Mouse (Mus musculus) embryonic facial prominence, embryonic 13.5 days (tissue): ENCODE results near the gene Phlda3. TPM values are rescaled to one million over a fixed set of nuclear protein-coding genes. Genes with fewer than 3 reads are reported as not detected.

Experiments
- ATAC-seq: fragments of 200-750 bp; cut with Nextera tagmentation; 2 replicates; pipeline ENCODE4 v1.8.0; 2017; ENCODE audit warnings: low read depth; ENCODE audit not compliant: insufficient number of reproducible peaks, insufficient read depth, low FRiP score, low TSS enrichment
- H3K27ac ChIP-seq: fragments of 300-500 bp; sonication (generic); 2 replicates; pipeline ENCODE4 v1.5.1; 2015; ENCODE audit warnings: moderate library complexity, mild to moderate bottlenecking, inconsistent platforms
- H3K27me3 ChIP-seq: fragments of 300-500 bp; sonication (generic); 2 replicates; pipeline ENCODE4 v1.6.1; 2015; ENCODE audit warnings: mild to moderate bottlenecking, inconsistent platforms
- H3K36me3 ChIP-seq: fragments of 300-500 bp; sonication (generic); 2 replicates; pipeline ENCODE4 v1.6.1; 2015; ENCODE audit warnings: mild to moderate bottlenecking, inconsistent platforms
- H3K4me1 ChIP-seq: fragments of 300-500 bp; sonication (generic); 2 replicates; pipeline ENCODE4 v1.6.1; 2015; ENCODE audit warnings: inconsistent platforms
- H3K4me2 ChIP-seq: fragments of 300-500 bp; sonication (generic); 2 replicates; pipeline ENCODE4 v1.6.1; 2015; ENCODE audit warnings: moderate library complexity, mild to moderate bottlenecking, inconsistent platforms
- H3K4me3 ChIP-seq: fragments of 300-500 bp; sonication (generic); 2 replicates; pipeline ENCODE4 v1.5.1; 2015; ENCODE audit warnings: mild to moderate bottlenecking, inconsistent platforms
- H3K9ac ChIP-seq: fragments of 300-500 bp; sonication (generic); 2 replicates; pipeline ENCODE4 v1.6.1; 2015; ENCODE audit warnings: mild to moderate bottlenecking, inconsistent platforms
- H3K9me3 ChIP-seq: fragments of 300-500 bp; sonication (generic); 2 replicates; pipeline ENCODE4 v1.6.1; 2016; ENCODE audit warnings: inconsistent platforms
- WGBS: fragments of 180-500 bp; shearing (Covaris S2); methylation state at CpG from one replicate; pipeline ENCODE4 v1.1.7; 2015; ENCODE audit warnings: mixed read lengths; 5-methylcytosine and 5-hydroxymethylcytosine counted together
- polyA plus RNA-seq: library from polyadenylated mRNA; unstranded; fragments of >200 nt; fragmentation: Nextera tagmentation; extraction: Ambion mirVana; gene quantifications from 2 replicates; pipeline ENCODE4 v1.2.1, GENCODE M21; 2015

Gene Phlda3
- polyA plus RNA-seq, 1 experiment from 2014 or later, result 85.6 TPM

DNA sequence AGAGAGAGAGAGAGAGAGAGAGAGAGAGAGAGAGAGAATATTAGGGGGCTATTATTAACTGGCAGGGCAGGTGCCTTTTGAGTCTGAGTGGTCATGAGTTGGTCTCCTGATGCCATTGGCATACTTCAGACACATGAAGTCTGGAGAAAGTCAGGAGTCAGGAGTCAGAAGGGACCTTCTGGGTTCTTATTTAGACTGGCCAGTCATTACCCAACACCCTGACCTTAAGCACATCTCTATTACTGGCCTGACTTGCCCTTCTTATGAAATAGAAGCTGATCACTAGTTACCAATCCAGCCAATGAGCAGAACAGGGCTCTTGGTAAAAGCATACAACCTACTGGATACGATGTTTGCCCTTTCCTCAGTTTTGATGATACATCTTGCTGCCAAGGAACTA is 11.1 kb downstream of the Phlda3 start:
- no peak overlapping the region for H3K9ac ChIP-seq

DNA sequence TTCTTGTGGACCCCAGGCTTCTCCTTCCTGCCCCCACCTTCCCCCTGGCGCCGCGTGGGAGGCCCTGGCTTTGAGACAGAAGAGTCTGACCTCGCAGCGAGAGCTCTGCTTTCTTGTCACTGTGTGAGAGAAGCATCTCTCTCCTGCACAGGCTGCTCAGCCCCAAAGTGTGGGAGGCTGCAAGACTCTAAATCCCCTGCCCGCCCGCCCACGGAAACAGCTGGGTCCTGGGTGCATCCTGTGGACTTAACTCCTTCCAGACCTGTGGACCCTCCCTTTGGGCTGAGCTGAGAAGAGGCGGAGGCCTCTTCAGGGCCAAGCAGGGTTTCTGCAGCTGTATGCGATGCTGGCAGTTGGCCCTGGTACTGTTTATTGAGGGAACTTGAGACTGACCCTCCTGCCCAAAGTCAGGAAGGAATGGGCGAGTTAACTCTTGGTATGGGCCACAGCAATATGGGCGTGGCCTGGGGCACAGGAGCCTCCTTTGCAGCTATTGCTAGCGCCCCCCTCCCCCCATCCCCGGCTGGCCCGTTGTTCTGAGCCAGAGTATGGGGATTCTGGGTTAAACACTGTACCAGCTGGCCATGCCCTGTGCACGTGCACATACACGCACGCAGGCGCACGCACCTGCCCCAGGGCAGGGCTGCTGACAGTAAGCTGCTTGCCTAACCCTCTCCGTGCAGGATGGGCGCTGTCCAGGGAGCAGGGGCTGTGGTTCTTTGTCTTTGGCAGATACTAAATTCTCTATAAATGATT is 13.0 kb downstream of the Phlda3 start, which contains the start of gene Tnni1:
TSS of gene Tnni1 (plus strand) at position 655 of the 756 bp plus-strand sequence.
- H3K4me1 ChIP-seq, result peaks cover 23% of the 10 kb centered on the region
- H3K4me3 ChIP-seq, result no peak within 1 kb of the TSS
- peak; percentile 65 for ATAC-seq
- H3K4me2 ChIP-seq, result peak within 1 kb of the TSS; percentile 38
- peak within 1 kb of the TSS; percentile 36; the same call in 1 of the 2 replicates for H3K9ac ChIP-seq
- H3K27me3 ChIP-seq, result no peaks in the 10 kb centered on the region
- H3K9me3 ChIP-seq, result no peaks in the 10 kb centered on the region
- peak within 1 kb of the TSS; percentile 68 for H3K27ac ChIP-seq
- H3K36me3 ChIP-seq, result no peaks in the 10 kb centered on the region
- WGBS, result 12% methylated on average over 22 of the region's 22 CpGs

More for the DNA sequence above, 11.1 kb downstream of the Phlda3 start:
- H3K4me2 ChIP-seq, result no peak overlapping the region
- 98% methylated on average over 1 of the region's 1 CpGs for WGBS
- H3K36me3 ChIP-seq, result no peaks in the 10 kb centered on the region
- H3K27me3 ChIP-seq, result no peaks in the 10 kb centered on the region
- no peaks in the 10 kb centered on the region for H3K9me3 ChIP-seq
- no peak overlapping the region for H3K4me3 ChIP-seq
- ATAC-seq, result no peak
- no peak overlapping the region for H3K27ac ChIP-seq
- H3K4me1 ChIP-seq, result peaks cover 27% of the 10 kb centered on the region

GRCm38 (mm10) chr1:135780649-135781048 is 14.7 kb downstream of the Phlda3 start:
- WGBS, result 45% methylated on average over 4 of the region's 4 CpGs
- H3K36me3 ChIP-seq, result no peaks in the 10 kb centered on the region
- H3K4me2 ChIP-seq, result no peak overlapping the region
- H3K4me3 ChIP-seq, result no peak overlapping the region
- no peak overlapping the region for H3K27ac ChIP-seq
- no peaks in the 10 kb centered on the region for H3K9me3 ChIP-seq
- peaks cover 23% of the 10 kb centered on the region for H3K4me1 ChIP-seq
- 0 out of 2 replicates have a peak overlapping the region, but pooled peaks have one; percentile 7 for H3K9ac ChIP-seq
- no peak for ATAC-seq
- no peaks in the 10 kb centered on the region for H3K27me3 ChIP-seq

DNA sequence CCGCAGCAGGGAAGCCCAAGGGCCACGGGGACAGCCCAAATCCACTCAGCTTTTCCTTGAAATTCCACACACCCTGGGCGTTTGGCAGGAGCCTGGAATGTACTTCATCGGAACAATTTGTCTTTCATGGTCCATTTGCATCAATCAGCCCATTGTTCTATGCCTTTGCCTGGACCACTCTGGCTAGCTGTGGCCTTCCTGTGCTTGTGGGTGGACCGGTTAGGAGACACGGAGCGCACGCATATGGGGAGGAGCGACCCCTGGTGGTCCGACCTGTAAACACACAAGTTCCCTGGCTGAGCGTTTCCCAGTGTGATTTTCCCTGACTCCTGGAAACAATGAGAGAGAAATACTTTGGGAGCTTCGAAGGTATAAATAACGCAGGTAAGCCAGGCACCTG is 15.3 kb downstream of the Phlda3 start:
- peak; percentile 38 for ATAC-seq
- Histone ChIP-seq H3K9ac (peak overlapping the region; percentile 7; the same call in 1 of the 2 replicates), H3K4me2 (no peak overlapping the region), H3K4me1 (peaks cover 23% of the 10 kb centered on the region), H3K9me3 (no peaks in the 10 kb centered on the region), H3K27ac (no peak overlapping the region), H3K4me3 (no peak overlapping the region), H3K36me3 (no peaks in the 10 kb centered on the region), H3K27me3 (no peaks in the 10 kb centered on the region)
- 10% methylated on average over 13 of the region's 13 CpGs for WGBS

- Histone ChIP-seq H3K9ac (no peak overlapping the region), H3K4me3 (no peak overlapping the region), H3K4me2 (no peak overlapping the region), H3K4me1 (peaks cover 23% of the 10 kb centered on the region), H3K36me3 (no peaks in the 10 kb centered on the region), H3K9me3 (no peaks in the 10 kb centered on the region), H3K27me3 (no peaks in the 10 kb centered on the region), H3K27ac (no peak overlapping the region)
- WGBS, result 42% methylated on average over 10 of the region's 10 CpGs
- no peak for ATAC-seq
Measured at GRCm38 (mm10) chr1:135782816-135783215, 16.9 kb downstream of the Phlda3 start.

DNA sequence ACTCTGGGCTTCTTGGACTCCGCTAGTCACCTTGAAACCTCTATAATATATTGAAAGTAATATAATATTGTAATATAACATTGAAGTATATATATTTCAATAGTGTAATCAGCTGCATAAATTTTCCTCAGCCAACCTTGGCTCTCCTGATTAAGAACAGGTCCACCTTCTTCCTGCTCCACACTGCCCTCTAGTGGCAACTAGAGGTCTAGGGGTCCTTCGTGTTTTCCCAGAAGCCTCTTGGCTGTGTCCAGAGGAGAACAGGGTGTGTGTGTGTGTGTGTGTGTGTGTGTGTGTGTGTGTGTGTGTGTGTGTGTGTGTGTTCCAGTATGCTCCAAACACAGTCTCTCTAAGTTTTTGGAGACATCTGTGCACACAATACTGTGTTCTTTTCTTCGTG is 21.9 kb downstream of the Phlda3 start:
- Histone ChIP-seq H3K4me3 (no peak overlapping the region), H3K36me3 (no peaks in the 10 kb centered on the region), H3K4me1 (peaks cover 12% of the 10 kb centered on the region; the same call in 1 of the 2 replicates), H3K4me2 (no peak overlapping the region), H3K27me3 (no peaks in the 10 kb centered on the region), H3K9me3 (no peaks in the 10 kb centered on the region), H3K27ac (peak overlapping the region; percentile 22; the same call in 1 of the 2 replicates), H3K9ac (no peak overlapping the region)
- no peak for ATAC-seq
- 50% methylated on average over 3 of the region's 3 CpGs for WGBS

DNA sequence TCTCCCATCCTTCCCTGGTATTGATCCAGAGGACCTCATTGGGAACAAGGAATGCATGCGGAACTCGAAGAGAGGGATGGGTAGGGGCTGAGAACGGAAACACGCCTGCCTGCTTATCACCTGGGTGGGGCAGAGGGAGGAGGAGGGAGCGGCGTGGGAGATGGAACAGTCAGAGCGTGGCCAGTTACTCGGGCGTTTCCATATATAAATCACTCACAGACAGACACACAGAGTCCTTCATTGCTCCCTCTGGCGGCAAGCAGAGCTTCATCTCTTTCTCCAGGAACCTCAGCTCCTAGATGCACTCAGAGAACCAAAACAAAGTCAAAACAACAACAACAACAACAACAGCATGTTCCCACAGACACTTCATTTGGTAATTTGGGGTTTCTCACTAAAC is 22.8 kb downstream of the Phlda3 start:
- H3K27ac ChIP-seq, result no peak overlapping the region
- no peaks in the 10 kb centered on the region for H3K36me3 ChIP-seq
- H3K9ac ChIP-seq, result no peak overlapping the region
- peak overlapping the region; percentile 26; the same call in 1 of the 2 replicates for H3K4me2 ChIP-seq
- peaks cover 3% of the 10 kb centered on the region; the same call in 1 of the 2 replicates for H3K27me3 ChIP-seq
- WGBS, result 30% methylated on average over 10 of the region's 10 CpGs
- H3K4me1 ChIP-seq, result peaks cover 17% of the 10 kb centered on the region
- H3K4me3 ChIP-seq, result no peak overlapping the region
- ATAC-seq, result no peak
- H3K9me3 ChIP-seq, result no peaks in the 10 kb centered on the region

DNA sequence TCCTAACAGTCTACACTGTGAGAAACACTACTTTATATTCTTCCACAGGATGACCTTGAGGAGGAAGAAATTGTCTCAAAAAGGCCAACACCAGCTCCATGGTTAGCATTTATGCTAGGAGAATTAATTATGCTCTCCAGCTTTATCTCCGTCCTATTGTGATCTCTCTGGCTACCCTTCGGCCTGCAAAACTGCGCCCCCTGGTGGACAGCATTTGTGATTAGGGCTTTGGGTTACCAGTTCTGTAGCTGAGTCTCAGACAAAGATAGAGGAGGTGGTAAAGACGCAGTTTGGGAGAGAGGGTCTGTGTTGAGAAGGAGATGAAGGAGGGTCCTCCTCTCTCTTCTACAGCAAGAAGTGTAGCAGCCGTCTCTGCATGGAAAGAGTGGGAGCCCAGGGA is 23.9 kb downstream of the Phlda3 start:
- no peaks in the 10 kb centered on the region for H3K9me3 ChIP-seq
- no peak overlapping the region for H3K4me3 ChIP-seq

DNA sequence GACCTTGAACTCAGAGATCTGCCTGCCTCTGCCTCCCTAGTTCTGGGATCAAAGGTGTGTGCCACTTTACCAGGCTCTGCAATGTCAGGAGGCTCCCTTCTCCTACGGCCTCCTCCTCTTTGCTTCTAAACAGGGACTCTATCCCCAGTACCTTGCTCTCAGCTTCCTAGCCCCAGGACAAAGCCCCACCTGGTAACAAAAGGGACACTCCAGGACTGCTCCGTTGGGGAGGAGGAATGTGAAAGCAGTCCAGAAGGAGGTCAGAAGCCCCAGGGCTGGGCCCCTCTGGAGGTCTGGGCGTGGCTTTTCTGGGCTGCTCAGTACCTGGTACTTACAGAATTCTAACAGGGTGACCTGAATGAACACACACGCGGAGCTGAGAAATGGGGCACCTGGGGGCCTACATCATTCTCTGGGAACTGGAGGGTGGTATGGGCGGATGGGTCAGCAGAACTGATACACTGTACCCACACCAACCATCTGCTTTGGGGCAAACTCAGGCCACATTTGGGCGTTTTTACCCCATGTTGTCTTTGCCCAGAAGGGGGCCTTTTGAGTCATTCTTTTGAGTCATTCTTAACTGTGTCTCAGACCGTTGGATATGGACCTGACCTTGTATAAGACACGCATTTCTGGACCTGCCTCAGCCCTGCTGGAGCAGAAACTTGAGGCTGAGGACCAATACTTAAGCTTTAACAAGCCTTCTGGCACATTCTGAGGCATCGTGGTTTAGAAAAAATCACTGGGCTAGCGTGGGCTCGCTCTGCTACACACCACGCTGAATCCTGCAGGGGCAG is 26.4 kb downstream of the Phlda3 start:
- H3K9me3 ChIP-seq, result no peaks in the 10 kb centered on the region
- H3K4me1 ChIP-seq, result peaks cover 28% of the 10 kb centered on the region
- no peak overlapping the region for H3K4me2 ChIP-seq
- no peak overlapping the region for H3K4me3 ChIP-seq
- ATAC-seq, result no peak
- WGBS, result 55% methylated on average over 13 of the region's 13 CpGs
- peaks cover 4% of the 10 kb centered on the region; the same call in 1 of the 2 replicates for H3K27me3 ChIP-seq
- no peak overlapping the region for H3K9ac ChIP-seq
- H3K27ac ChIP-seq, result no peak overlapping the region
- no peaks in the 10 kb centered on the region for H3K36me3 ChIP-seq

More for the DNA sequence above, 23.9 kb downstream of the Phlda3 start:
- Histone ChIP-seq H3K36me3 (no peaks in the 10 kb centered on the region), H3K4me1 (peaks cover 28% of the 10 kb centered on the region), H3K27ac (no peak overlapping the region), H3K4me2 (no peak overlapping the region), H3K9ac (no peak overlapping the region), H3K27me3 (peaks cover 4% of the 10 kb centered on the region; the same call in 1 of the 2 replicates)
- ATAC-seq, result no peak
- WGBS, result 17% methylated on average over 5 of the region's 5 CpGs

DNA sequence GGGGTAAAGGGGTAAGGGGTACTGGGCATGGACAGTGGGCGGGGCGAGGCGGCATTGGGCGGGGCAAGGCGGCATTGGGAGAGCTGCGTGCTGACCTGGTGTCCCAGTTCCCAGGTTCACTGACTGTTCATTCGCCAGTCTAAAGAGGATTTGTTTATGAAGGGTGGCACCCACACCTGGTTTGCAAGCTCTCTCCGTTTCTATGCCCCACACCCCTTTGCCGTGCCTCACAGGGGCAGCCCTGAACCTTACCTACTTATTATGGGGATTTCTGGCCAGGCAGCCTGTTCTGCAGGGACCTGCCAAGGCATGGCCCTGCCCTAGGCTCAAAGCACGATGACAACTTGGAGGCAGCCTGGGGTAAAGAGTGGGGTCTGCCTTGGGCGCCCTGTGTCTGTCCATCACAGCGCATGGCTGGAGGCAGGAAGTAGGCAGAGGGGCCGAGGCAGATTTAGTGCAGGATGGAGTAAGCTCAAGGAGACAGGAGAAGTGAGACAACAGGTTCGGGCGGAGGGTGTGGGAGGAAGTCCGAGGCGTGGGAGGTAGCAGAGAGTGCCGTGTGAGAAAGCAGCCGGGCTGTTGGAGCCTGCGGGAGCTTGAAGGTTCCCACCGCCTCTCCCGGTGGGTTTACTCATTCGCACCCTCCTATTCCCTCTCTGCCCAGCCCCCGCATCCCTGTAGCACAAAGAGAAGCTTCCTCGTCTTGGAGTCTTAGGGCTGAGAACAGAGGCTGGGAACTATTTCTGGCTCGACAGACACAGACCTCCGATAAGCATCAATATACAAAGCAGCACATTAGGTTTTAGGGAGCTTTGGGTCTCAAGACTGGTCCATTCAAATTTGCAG is 27.7 kb downstream of the Phlda3 start:
- H3K9me3 ChIP-seq, result no peaks in the 10 kb centered on the region
- ATAC-seq, result peak; percentile 33
- H3K36me3 ChIP-seq, result no peaks in the 10 kb centered on the region
- peaks cover 4% of the 10 kb centered on the region; the same call in 1 of the 2 replicates for H3K27me3 ChIP-seq
- 12% methylated on average over 26 of the region's 27 CpGs for WGBS
- H3K4me3 ChIP-seq, result peak overlapping the region; percentile 23
- H3K4me1 ChIP-seq, result peaks cover 26% of the 10 kb centered on the region
- peak overlapping the region; percentile 53 for H3K4me2 ChIP-seq
- peak overlapping the region; percentile 61 for H3K9ac ChIP-seq
- H3K27ac ChIP-seq, result peak overlapping the region; percentile 64
